Mouse (Mus musculus): Measurements from ENCODE around the gene Ugt1a8. TPM values are rescaled to one million over a fixed set of nuclear protein-coding genes. Genes with fewer than 3 reads are reported as not detected.
"Not testable (repeated sequence)": the region's sequence is repeated elsewhere in the genome, so short reads cannot be mapped to it uniquely, and the experiment has no call there.

Ugt1a8 gene
- polyA plus RNA-seq, 1 experiment, result 0.20 TPM

DNA sequence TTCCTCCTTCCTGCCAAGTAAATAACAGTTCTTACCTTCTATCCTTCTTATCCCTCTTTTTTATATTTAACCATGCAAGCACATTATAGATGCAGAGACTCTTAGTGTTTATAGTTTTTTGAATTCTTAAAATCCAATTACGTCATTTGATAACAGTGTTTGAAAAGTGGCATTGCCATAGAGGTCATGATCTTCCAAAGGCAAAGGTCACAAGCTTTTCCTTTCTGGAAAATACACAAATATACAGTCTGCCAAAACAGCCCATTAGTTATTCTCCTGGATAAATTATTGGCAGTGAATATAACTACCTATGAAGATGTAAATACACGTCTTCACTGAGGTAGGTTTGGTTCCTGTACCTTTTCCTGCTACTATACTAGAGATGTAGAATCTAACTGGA, 13.1 kb upstream of the Ugt1a8 start:
- no peaks in the 10 kb centered on the region for H3K4me1 ChIP-seq (ENCODE audit: control insufficient read depth, insufficient read depth, low read length)
- H3K4me3 ChIP-seq (ENCODE audit: insufficient read depth, low read depth, low read length), result no peak overlapping the region
- DNase-seq, result no peak
- 72% methylated on average over 2 of the region's 2 CpGs for WGBS
- no peaks in the 10 kb centered on the region for H3K27me3 ChIP-seq (replicated peaks; ENCODE audit: control insufficient read depth, insufficient read depth, low read length)
- TF ChIP-seq POLR2A (IDR thresholded peaks at IDR 0.05; ENCODE audit: low read depth, low read length), result no peak
- no peak for TF ChIP-seq CTCF (conservative IDR thresholded peaks at IDR 0.05; ENCODE audit: insufficient read depth, insufficient read length, low read depth, low read length)
- no peak overlapping the region for H3K27ac ChIP-seq (ENCODE audit: insufficient read depth, low read depth, low read length)
- no peaks in the 10 kb centered on the region for H3K36me3 ChIP-seq (ENCODE audit: control insufficient read depth, insufficient read depth, low read length)

DNA sequence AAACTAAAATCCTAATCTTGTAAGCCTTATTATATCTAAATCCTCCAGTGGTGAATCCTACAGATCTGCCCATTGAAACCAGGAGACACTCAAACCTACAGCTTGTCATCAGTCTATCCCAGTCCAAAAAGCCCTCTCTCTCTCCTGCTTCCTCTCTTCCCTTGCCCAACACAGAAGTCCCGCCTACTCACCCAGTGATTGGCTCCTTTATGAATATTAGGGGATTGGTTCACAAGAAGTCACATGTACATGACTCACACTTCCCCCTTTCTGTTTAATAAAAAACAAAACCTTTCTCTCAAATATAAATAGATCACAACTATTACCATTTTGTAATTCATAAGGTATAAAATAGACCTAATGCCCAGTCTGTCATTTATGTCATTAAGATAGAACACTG, 10.5 kb upstream of the Ugt1a8 start:
- DNase-seq, result no peak
- H3K4me3 ChIP-seq (ENCODE audit: insufficient read depth, low read depth, low read length), result no peak overlapping the region
- TF ChIP-seq POLR2A (IDR thresholded peaks at IDR 0.05; ENCODE audit: low read depth, low read length) (no peak), CTCF (conservative IDR thresholded peaks at IDR 0.05; ENCODE audit: insufficient read depth, insufficient read length, low read depth, low read length) (no peak)
- H3K27me3 ChIP-seq (replicated peaks; ENCODE audit: control insufficient read depth, insufficient read depth, low read length), result no peaks in the 10 kb centered on the region
- H3K27ac ChIP-seq (ENCODE audit: insufficient read depth, low read depth, low read length), result no peak overlapping the region
- no peaks in the 10 kb centered on the region for H3K36me3 ChIP-seq (ENCODE audit: control insufficient read depth, insufficient read depth, low read length)
- WGBS, result 74% methylated on average over 1 of the region's 1 CpGs
- no peaks in the 10 kb centered on the region for H3K4me1 ChIP-seq (ENCODE audit: control insufficient read depth, insufficient read depth, low read length)

GRCm38 (mm10) chr1:88081670-88082069, 5.9 kb upstream of the Ugt1a8 start:
- 92% methylated on average over 1 of the region's 1 CpGs for WGBS
- TF ChIP-seq POLR2A (IDR thresholded peaks at IDR 0.05; ENCODE audit: low read depth, low read length) (no peak), CTCF (conservative IDR thresholded peaks at IDR 0.05; ENCODE audit: insufficient read depth, insufficient read length, low read depth, low read length) (no peak)
- Histone ChIP-seq H3K27me3 (replicated peaks; ENCODE audit: control insufficient read depth, insufficient read depth, low read length) (no peaks in the 10 kb centered on the region), H3K27ac (ENCODE audit: insufficient read depth, low read depth, low read length) (no peak overlapping the region), H3K36me3 (ENCODE audit: control insufficient read depth, insufficient read depth, low read length) (no peaks in the 10 kb centered on the region), H3K4me3 (ENCODE audit: insufficient read depth, low read depth, low read length) (no peak overlapping the region), H3K4me1 (ENCODE audit: control insufficient read depth, insufficient read depth, low read length) (no peaks in the 10 kb centered on the region)
- DNase-seq, result no peak

- Histone ChIP-seq H3K4me1 (ENCODE audit: control insufficient read depth, insufficient read depth, low read length) (no peaks in the 10 kb centered on the region), H3K27me3 (replicated peaks; ENCODE audit: control insufficient read depth, insufficient read depth, low read length) (no peaks in the 10 kb centered on the region), H3K27ac (ENCODE audit: insufficient read depth, low read depth, low read length) (no peak overlapping the region), H3K4me3 (ENCODE audit: insufficient read depth, low read depth, low read length) (no peak overlapping the region), H3K36me3 (ENCODE audit: control insufficient read depth, insufficient read depth, low read length) (no peaks in the 10 kb centered on the region)
- DNase-seq, result no peak
- WGBS, result 75% methylated on average over 1 of the region's 1 CpGs
- TF ChIP-seq POLR2A (IDR thresholded peaks at IDR 0.05; ENCODE audit: low read depth, low read length), result no peak
- no peak for TF ChIP-seq CTCF (conservative IDR thresholded peaks at IDR 0.05; ENCODE audit: insufficient read depth, insufficient read length, low read depth, low read length)
Measured at GRCm38 (mm10) chr1:88086125-88086524, 1.5 kb upstream of the Ugt1a8 start.

GRCm38 (mm10) chr1:88092341-88092740, 4.7 kb downstream of the Ugt1a8 start:
- TF ChIP-seq CTCF (conservative IDR thresholded peaks at IDR 0.05; ENCODE audit: insufficient read depth, insufficient read length, low read depth, low read length), result no peak
- no peak for TF ChIP-seq POLR2A (IDR thresholded peaks at IDR 0.05; ENCODE audit: low read depth, low read length)
- no peaks in the 10 kb centered on the region for H3K27me3 ChIP-seq (replicated peaks; ENCODE audit: control insufficient read depth, insufficient read depth, low read length)
- DNase-seq, result no peak
- H3K4me3 ChIP-seq (ENCODE audit: insufficient read depth, low read depth, low read length), result no peak overlapping the region
- no peaks in the 10 kb centered on the region; the same call in 1 of the 2 replicates for H3K4me1 ChIP-seq (ENCODE audit: control insufficient read depth, insufficient read depth, low read length)
- H3K27ac ChIP-seq (ENCODE audit: insufficient read depth, low read depth, low read length), result no peak overlapping the region
- no peaks in the 10 kb centered on the region for H3K36me3 ChIP-seq (ENCODE audit: control insufficient read depth, insufficient read depth, low read length)

- not testable (repeated sequence) for H3K27me3 ChIP-seq (replicated peaks; ENCODE audit: control insufficient read depth, insufficient read depth, low read length); H3K36me3 ChIP-seq (ENCODE audit: control insufficient read depth, insufficient read depth, low read length); H3K27ac ChIP-seq (ENCODE audit: insufficient read depth, low read depth, low read length); H3K4me3 ChIP-seq (ENCODE audit: insufficient read depth, low read depth, low read length); H3K4me1 ChIP-seq (ENCODE audit: control insufficient read depth, insufficient read depth, low read length)
- 42% methylated on average over 3 of the region's 3 CpGs for WGBS
- peak; percentile 47 for TF ChIP-seq CTCF (conservative IDR thresholded peaks at IDR 0.05; ENCODE audit: insufficient read depth, insufficient read length, low read depth, low read length)
- peak; percentile 57 for DNase-seq
Measured at GRCm38 (mm10) chr1:88094270-88094676, 6.7 kb downstream of the Ugt1a8 start.

- no peaks in the 10 kb centered on the region; the same call in 1 of the 2 replicates for H3K4me1 ChIP-seq (ENCODE audit: control insufficient read depth, insufficient read depth, low read length)
- WGBS, result 7% methylated on average over 10 of the region's 10 CpGs
- H3K27me3 ChIP-seq (replicated peaks; ENCODE audit: control insufficient read depth, insufficient read depth, low read length), result no peaks in the 10 kb centered on the region
- TF ChIP-seq CTCF (conservative IDR thresholded peaks at IDR 0.05; ENCODE audit: insufficient read depth, insufficient read length, low read depth, low read length) (no peak), POLR2A (IDR thresholded peaks at IDR 0.05; ENCODE audit: low read depth, low read length) (no peak)
- peak within 1 kb of the TSS; percentile 77 for H3K4me3 ChIP-seq (ENCODE audit: insufficient read depth, low read depth, low read length)
- peak; percentile 72 for DNase-seq
- H3K36me3 ChIP-seq (ENCODE audit: control insufficient read depth, insufficient read depth, low read length), result no peaks in the 10 kb centered on the region
- peak within 1 kb of the TSS; percentile 69 for H3K27ac ChIP-seq (ENCODE audit: insufficient read depth, low read depth, low read length)
Measured at GRCm38 (mm10) chr1:88094941-88095492, 7.4 kb downstream of the Ugt1a8 start, which contains the start of gene Ugt1a7c. Gene Ugt1a7c (plus strand): TSS chr1:88095062.

DNA sequence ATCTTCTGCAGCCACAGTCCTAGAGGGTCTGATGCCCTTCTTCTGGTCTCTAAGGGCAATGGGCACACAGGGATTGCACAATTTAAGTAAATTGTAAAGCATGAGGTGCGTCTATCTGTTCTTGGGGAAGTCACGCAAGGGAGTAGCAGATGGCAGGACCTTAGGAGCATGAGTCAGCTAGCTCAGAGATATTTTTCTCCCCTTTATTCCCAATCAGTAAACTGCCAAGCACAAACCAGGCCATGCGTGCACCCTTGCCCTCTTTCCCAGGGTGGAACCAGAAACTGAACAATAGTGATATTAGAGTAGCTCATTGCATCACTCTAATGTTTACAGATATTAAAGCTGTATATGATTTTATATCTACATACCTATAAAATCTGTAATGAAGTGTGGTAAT, 10.9 kb downstream of the Ugt1a8 start:
- 78% methylated on average over 3 of the region's 3 CpGs for WGBS
- not testable (repeated sequence) for H3K27me3 ChIP-seq (replicated peaks; ENCODE audit: control insufficient read depth, insufficient read depth, low read length); H3K4me1 ChIP-seq (ENCODE audit: control insufficient read depth, insufficient read depth, low read length); DNase-seq; H3K27ac ChIP-seq (ENCODE audit: insufficient read depth, low read depth, low read length); H3K36me3 ChIP-seq (ENCODE audit: control insufficient read depth, insufficient read depth, low read length); H3K4me3 ChIP-seq (ENCODE audit: insufficient read depth, low read depth, low read length)

- H3K36me3 ChIP-seq (ENCODE audit: control insufficient read depth, insufficient read depth, low read length); DNase-seq; H3K4me1 ChIP-seq (ENCODE audit: control insufficient read depth, insufficient read depth, low read length); H3K27me3 ChIP-seq (replicated peaks; ENCODE audit: control insufficient read depth, insufficient read depth, low read length); H3K27ac ChIP-seq (ENCODE audit: insufficient read depth, low read depth, low read length); H3K4me3 ChIP-seq (ENCODE audit: insufficient read depth, low read depth, low read length): not testable (repeated sequence)
- 67% methylated on average over 2 of the region's 2 CpGs for WGBS
Measured at GRCm38 (mm10) chr1:88099691-88100090, 12.1 kb downstream of the Ugt1a8 start.

DNA sequence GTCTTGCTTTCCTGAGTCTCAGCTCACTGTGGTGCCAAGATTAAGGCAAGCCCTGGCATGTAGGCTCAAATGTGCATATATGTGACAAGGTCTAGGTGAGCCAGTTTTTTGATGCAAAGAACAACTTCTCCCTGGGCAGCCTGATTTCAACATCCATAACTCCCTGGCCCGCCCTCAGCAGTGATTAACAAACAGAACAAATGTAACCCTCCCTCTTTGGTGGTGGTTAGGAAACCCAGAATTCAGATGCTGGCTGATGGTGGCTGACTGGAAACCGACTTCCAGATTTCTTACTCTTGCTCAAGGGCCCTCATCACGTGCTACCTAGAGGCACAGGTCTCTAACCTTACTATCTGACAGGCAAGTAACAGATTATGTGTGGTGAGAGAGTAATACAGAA, 15.4 kb downstream of the Ugt1a8 start, which contains the start of gene Ugt1a6b:
Gene Ugt1a6b, plus strand, starts transcription at position 234 of the 400 bp plus-strand sequence.
- not testable (repeated sequence) for H3K27ac ChIP-seq (ENCODE audit: insufficient read depth, low read depth, low read length); H3K27me3 ChIP-seq (replicated peaks; ENCODE audit: control insufficient read depth, insufficient read depth, low read length); H3K4me3 ChIP-seq (ENCODE audit: insufficient read depth, low read depth, low read length); H3K36me3 ChIP-seq (ENCODE audit: control insufficient read depth, insufficient read depth, low read length); DNase-seq
- peaks cover 13% of the 10 kb centered on the region; the same call in 1 of the 2 replicates for H3K4me1 ChIP-seq (ENCODE audit: control insufficient read depth, insufficient read depth, low read length)
- WGBS, result 80% methylated on average over 3 of the region's 3 CpGs
